Mouse (Mus musculus): ENCODE measurements at regions not wholly inside any gene's neighbourhood (a gene's known extent, or its start where the extent isn't known, plus 50 kb on each side); places are given as distances from the start of the nearest gene placed in this dataset.

DNA sequence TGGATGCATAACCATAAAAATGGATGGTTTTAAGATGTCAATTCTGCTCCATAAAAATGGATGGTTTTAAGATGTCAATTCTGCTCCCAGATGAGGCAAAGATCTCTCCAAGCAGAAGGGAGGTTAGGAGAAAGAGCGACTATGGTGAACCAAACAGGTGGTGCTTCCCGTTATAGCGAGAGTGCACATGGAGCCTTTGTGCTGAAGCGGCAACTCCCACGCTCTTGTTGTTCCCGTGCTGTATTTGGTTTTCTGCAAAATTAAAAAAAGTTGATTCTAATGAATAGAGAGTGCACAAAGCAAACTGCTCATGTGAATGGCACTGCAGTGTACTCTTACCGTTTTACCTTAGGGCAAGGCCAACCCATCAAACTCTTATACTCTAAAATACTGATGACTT is 497.5 kb upstream of the Nbea start:
- no peak overlapping the region for H3K27ac ChIP-seq (replicated peaks)
- no peak overlapping the region for H3K4me3 ChIP-seq
- no peaks in the 10 kb centered on the region for H3K36me3 ChIP-seq
- H3K4me1 ChIP-seq: no peaks in the 10 kb centered on the region
- H3K9me3 ChIP-seq: no peaks in the 10 kb centered on the region
- no peak overlapping the region for H3K9ac ChIP-seq (replicated peaks)
- WGBS: 95% methylated on average over 7 of the region's 7 CpGs
- ATAC-seq (ENCODE audit: low FRiP score, low read depth): no peak
- no peak overlapping the region for H3K4me2 ChIP-seq (replicated peaks)
- no peaks in the 10 kb centered on the region for H3K27me3 ChIP-seq

DNA sequence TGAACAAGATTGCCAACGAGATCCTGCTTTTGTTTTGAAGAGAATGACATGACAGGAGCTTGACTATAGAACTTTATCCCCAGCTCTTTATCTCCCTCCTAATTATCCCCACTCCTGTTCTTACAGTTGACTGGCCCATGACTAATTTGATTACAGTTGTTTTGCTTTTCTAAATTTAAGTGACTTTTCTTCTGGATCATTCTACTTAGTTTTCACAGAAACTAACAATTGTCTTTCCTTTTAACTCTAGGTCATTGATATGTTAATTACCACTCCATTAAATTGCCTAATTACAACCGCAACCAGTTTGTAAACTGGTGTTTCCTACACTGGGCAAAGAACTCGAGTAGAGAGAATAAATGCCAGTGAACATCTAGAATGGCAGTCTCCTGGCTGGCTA is 485.3 kb upstream of the Nbea start:
- Histone ChIP-seq H3K36me3 (no peaks in the 10 kb centered on the region), H3K4me3 (no peak overlapping the region), H3K4me2 (replicated peaks) (no peak overlapping the region), H3K27me3 (0 out of 2 replicates have a peak, but pooled peaks cover 3% of the 10 kb centered on the region), H3K27ac (replicated peaks) (no peak overlapping the region), H3K9me3 (no peaks in the 10 kb centered on the region), H3K4me1 (peaks cover 3% of the 10 kb centered on the region; the same call in 1 of the 2 replicates), H3K9ac (replicated peaks) (no peak overlapping the region)
- 0 out of 2 replicates have a peak, but pooled peaks have one; percentile 44 for ATAC-seq (ENCODE audit: low FRiP score, low read depth)
- WGBS: 18% methylated on average over 3 of the region's 3 CpGs

DNA sequence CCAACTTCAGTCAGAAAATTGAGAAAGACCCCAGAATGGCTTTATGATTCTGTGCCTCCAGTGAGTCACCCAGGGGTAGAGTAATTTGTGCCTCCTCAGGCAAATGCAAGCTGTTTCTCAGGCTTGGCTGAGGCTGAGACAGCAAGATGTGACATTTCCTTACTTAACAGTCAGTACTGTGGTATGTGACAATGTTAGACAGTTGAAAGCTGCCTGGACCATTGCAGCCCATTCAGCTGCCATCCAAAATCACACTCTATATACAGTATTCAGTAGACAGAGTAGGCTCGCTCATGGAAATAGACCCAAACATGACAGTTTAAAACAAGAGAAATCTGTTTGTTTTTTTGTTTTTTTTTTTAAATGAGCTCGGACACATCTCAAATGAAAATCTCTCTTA is 477.1 kb upstream of the Nbea start:
- no peak for ATAC-seq (ENCODE audit: low FRiP score, low read depth)
- Histone ChIP-seq H3K27ac (replicated peaks) (no peak overlapping the region), H3K27me3 (no peaks in the 10 kb centered on the region), H3K4me3 (no peak overlapping the region), H3K9ac (replicated peaks) (no peak overlapping the region), H3K9me3 (no peaks in the 10 kb centered on the region), H3K4me2 (replicated peaks) (no peak overlapping the region), H3K4me1 (no peaks in the 10 kb centered on the region), H3K36me3 (no peaks in the 10 kb centered on the region)
- 89% methylated on average over 2 of the region's 2 CpGs for WGBS

DNA sequence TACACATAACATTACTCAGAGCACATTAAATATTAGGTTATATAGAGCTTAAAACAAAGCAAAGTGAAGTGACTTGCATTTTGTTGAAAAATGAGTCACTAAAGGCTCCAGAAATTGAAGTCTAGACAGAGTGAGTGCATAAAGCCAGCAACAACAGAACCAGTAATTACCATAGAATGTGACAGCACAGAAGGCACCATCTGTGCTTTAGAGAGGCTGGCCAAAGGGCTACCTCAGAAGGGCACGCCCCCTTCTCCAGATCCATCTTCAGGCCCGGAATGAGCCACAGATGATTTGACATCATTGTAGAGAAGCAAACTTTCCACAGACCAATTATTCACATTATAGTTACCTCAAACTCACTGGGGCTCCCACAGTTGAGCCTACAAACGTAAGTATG is 463.8 kb upstream of the Nbea start:
- H3K27ac ChIP-seq (replicated peaks): no peak overlapping the region
- no peak overlapping the region for H3K9ac ChIP-seq (replicated peaks)
- H3K4me2 ChIP-seq (replicated peaks): no peak overlapping the region
- WGBS: 80% methylated on average over 3 of the region's 3 CpGs
- H3K36me3 ChIP-seq: no peaks in the 10 kb centered on the region
- H3K27me3 ChIP-seq: no peaks in the 10 kb centered on the region
- H3K4me3 ChIP-seq: no peak overlapping the region
- no peaks in the 10 kb centered on the region for H3K9me3 ChIP-seq
- ATAC-seq (ENCODE audit: low FRiP score, low read depth): no peak
- H3K4me1 ChIP-seq: no peaks in the 10 kb centered on the region

All from midbrain, embryonic 12.5 days (tissue).